Mouse (Mus musculus) layer of hippocampus, adult 11-12 months (tissue): ENCODE data around the gene Gen1.
A peak's percentile ranks its signal among the peaks of the same experiment; 100 is the strongest.

Experiments
- DNase-seq: peaks from one replicate; pipeline ENCODE4 v3.0.0; 2022; ENCODE audit warnings: low spot score

Gene Gen1

GRCm38 (mm10) chr12:11223090-11223489, 42.5 kb downstream of the Gen1 start:
- DNase-seq = no peak

GRCm38 (mm10) chr12:11222566-11222965, 43.0 kb downstream of the Gen1 start:
- no peak for DNase-seq

GRCm38 (mm10) chr12:11221524-11222330, 43.9 kb downstream of the Gen1 start:
- DNase-seq = no peak

GRCm38 (mm10) chr12:11217726-11218250, 47.8 kb downstream of the Gen1 start:
- no peak for DNase-seq

GRCm38 (mm10) chr12:11216454-11216853, 49.1 kb downstream of the Gen1 start:
- DNase-seq = no peak

- no peak for DNase-seq
Measured at GRCm38 (mm10) chr12:11215555-11215954, 50.0 kb downstream of the Gen1 start.

- no peak for DNase-seq
Measured at GRCm38 (mm10) chr12:11214776-11215175, 50.8 kb downstream of the Gen1 start.

- no peak for DNase-seq
Measured at GRCm38 (mm10) chr12:11212881-11213280, 52.7 kb downstream of the Gen1 start.

- DNase-seq = no peak
Measured at GRCm38 (mm10) chr12:11210361-11210760, 55.2 kb downstream of the Gen1 start.

- DNase-seq = no peak
Measured at GRCm38 (mm10) chr12:11209636-11210035, 56.0 kb downstream of the Gen1 start.

- no peak for DNase-seq
Measured at GRCm38 (mm10) chr12:11208872-11209271, 56.7 kb downstream of the Gen1 start, which contains the start of gene Msgn1. TSS of gene Msgn1 (minus strand) at chr12:11208972.

GRCm38 (mm10) chr12:11206321-11206720, 59.3 kb downstream of the Gen1 start:
- DNase-seq = no peak

- DNase-seq = no peak
Measured at GRCm38 (mm10) chr12:11203694-11204665, 61.6 kb downstream of the Gen1 start.

GRCm38 (mm10) chr12:11202476-11202875, 63.1 kb downstream of the Gen1 start:
- no peak for DNase-seq

GRCm38 (mm10) chr12:11200711-11201110, 64.9 kb downstream of the Gen1 start:
- DNase-seq = no peak

- no peak for DNase-seq
Measured at GRCm38 (mm10) chr12:11198551-11198950, 67.0 kb downstream of the Gen1 start.

- no peak for DNase-seq
Measured at GRCm38 (mm10) chr12:11198026-11198425, 67.6 kb downstream of the Gen1 start.

GRCm38 (mm10) chr12:11196830-11197229, 68.8 kb downstream of the Gen1 start:
- DNase-seq = no peak

- DNase-seq = peak; percentile 79
Measured at GRCm38 (mm10) chr12:11196142-11196597, 69.4 kb downstream of the Gen1 start.

- DNase-seq = no peak
Measured at GRCm38 (mm10) chr12:11195031-11195430, 70.6 kb downstream of the Gen1 start.
